Mouse (Mus musculus): ENCODE measurements around the gene Gadd45b.
A peak's percentile ranks its signal among the peaks of the same experiment; 100 is the strongest.

The Gadd45b gene

DNA sequence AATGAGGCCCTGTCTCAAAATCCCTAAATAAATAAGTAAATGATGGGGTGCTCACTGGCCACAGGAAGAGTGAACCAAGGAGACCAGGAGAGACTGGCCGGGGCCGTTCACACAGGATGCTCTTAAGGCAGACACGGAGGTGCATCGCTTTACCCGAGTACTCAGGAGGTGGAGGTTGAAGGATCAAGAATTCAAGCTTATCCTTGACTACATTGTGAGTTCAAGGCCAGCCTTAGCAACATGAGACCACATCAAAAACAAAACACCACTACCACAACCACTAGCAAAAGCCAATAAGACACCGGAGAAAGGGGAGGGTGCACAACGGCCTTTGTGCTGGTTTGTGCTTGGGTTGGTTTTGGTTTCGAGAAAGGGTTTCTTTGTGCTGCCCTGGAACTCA, 26.5 kb downstream of the Gadd45b start:
- DNase-seq (ENCODE audit: low spot score): no peak

DNA sequence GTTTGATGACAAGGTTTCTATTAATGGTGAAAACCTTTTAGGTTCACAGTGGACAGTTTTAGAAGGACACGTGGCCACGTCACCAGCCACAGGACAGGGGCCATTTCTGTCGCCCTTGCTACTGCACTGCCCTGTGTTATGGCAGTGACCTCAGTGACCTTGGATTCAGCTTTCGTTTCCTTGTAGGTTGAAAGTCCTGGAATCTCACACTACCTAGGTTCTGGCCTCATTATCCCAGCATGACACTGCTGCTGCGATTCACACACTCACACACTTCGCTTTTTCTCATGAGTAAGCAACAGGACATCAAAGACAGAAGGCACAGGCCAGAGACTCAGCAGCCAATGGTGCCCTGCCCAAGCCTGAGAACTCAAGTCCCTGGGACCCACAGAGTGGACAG, 27.0 kb downstream of the Gadd45b start:
- DNase-seq (ENCODE audit: low spot score): no peak

DNA sequence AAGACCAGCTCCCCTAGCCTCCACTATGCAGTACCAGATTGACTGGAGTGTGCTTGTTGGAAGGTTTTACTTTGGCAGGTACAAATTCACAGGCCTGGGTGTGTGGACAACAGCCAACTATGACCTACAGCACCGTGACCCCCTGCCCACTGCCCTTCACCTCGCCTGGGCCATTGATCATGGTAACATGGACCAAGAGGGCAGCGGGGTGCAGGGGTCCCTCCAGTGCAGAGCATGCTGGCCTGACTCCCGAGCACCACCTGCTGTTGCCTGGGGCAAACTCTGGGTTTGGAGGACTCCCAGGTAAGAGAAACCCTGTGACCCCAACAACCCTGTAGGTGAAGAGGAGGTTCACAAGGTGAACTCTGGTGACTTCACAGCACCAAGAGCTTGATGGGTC, 27.9 kb downstream of the Gadd45b start:
- DNase-seq (ENCODE audit: low spot score): no peak

- DNase-seq (ENCODE audit: low spot score): no peak
Measured at GRCm38 (mm10) chr10:80958979-80959637, 29.2 kb downstream of the Gadd45b start.

DNA sequence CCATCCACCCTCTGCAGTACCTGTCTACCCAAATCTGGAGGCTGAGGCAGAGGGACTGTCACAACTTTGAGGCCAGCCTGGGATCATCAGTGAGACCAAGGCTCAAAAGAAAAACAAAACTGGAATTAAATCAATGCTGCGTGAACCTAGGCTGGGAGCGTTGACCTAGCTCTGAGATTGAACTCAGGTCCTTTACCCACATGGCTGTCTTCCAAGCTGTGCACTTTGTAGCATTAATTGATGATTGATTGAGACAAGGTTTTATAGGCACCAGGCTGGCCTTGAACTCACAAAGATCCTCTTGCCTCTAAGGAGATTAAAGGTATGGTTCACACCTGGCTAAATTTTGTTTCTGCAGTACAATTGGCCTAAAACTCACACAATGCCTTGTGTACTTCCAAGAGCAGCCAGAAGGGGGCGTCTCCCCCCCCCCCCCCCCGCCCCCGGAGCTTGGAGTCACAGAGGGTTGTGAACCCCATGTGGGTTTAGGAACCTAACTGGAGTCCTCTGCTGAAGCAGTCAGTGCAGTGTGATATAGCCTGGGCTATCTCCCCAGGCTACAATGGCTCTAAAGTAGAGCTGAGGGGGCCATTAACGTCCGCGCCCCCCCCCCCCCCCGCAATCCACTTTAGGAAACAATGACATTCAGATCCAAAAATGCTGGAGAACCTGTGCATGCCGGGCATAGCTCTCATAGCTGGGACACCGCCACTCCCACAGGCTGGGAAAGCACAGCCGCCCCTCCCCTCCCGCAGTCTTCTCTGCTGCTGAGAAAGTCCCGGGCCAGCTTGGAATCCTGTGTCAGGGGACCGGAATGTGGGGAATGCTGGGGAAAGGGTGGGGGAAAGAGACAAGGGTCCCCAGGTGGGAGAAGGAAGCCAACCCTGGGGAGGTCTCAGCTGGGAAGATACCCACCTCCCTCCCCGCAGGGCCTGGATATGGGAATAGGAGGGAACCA, 31.0 kb downstream of the Gadd45b start:
- DNase-seq (ENCODE audit: low spot score): no peak

GRCm38 (mm10) chr10:80962051-80962472, 32.2 kb downstream of the Gadd45b start:
- no peak for DNase-seq (ENCODE audit: low spot score)

GRCm38 (mm10) chr10:80962585-80962984, 32.7 kb downstream of the Gadd45b start:
- no peak for DNase-seq (ENCODE audit: low spot score)

DNA sequence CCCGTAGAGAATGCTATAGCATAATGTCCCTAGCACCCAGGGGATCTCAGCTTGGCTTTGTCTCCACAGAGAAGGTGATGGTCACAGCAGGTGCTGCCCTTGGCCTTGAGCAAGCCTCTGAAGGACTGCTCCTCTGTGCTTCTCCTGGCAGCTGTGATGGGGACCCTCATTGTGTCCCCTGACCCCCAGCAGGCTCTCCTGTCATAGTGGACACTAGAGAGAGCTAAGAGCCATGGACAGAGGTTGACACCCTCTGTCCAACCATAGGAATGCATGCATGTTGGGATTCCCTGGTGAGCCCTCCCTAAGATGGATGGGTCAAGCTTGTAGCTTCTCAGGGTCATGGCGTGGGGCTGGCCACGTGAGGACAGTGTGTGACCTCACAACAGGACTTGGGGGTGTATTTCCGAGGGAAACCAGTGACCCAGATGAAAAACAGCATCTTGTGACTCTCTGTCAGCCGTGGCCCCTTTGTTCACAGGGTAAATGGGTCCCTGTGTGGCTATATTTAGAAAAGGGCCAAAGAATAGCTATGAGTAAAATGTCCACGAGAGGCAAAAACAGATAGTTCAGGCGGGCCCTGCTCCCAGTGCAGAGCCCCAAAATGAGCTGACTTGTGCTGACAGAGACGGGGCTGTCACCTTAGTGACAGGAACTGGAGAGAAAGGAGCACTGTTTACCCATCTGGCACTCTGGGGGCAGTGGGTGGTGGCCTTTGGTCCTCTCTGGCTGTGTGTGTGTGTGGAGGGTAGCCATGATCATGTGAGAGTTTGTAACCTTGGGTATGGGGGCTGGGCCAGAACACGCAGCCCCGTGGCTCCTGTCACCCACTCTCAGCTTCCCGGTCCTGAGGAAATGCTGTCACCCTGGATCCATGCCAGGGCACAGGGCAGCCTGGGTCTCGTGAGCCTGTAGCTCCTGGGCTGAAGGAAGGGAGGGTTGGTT, 33.4 kb downstream of the Gadd45b start:
- no peak for DNase-seq (ENCODE audit: low spot score)

- DNase-seq (ENCODE audit: low spot score): no peak
Measured at GRCm38 (mm10) chr10:80966296-80966695, 36.4 kb downstream of the Gadd45b start.

GRCm38 (mm10) chr10:80967101-80967656, 37.3 kb downstream of the Gadd45b start:
- no peak for DNase-seq (ENCODE audit: low spot score)

- no peak for DNase-seq (ENCODE audit: low spot score)
Measured at GRCm38 (mm10) chr10:80968106-80968505, 38.2 kb downstream of the Gadd45b start.

DNA sequence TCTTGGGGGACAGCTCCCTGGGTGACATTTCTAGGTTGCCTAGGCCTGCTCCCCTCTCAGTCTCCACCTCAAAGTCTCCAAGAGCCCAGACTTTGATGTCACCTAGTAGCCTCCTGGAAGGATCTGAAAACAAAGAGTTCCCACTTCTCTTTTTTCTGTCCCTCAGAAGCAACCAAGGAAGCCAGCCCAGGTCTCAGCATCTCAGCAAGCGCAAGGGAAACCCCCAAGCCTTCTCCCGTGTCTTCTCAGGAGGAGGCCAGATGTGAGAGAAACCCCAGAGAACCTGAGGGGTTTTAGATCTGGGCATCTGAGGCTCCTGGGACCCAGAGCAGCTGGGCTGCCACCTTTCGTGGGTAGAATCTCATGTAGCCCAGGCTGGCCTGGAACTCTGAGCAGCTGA, 39.4 kb downstream of the Gadd45b start:
- no peak for DNase-seq (ENCODE audit: low spot score)

GRCm38 (mm10) chr10:80970159-80970558, 40.3 kb downstream of the Gadd45b start:
- DNase-seq (ENCODE audit: low spot score): no peak

GRCm38 (mm10) chr10:80971533-80971932, 41.7 kb downstream of the Gadd45b start:
- DNase-seq (ENCODE audit: low spot score): no peak

- DNase-seq (ENCODE audit: low spot score): peak; percentile 69
Measured at GRCm38 (mm10) chr10:80972071-80972987, 42.5 kb downstream of the Gadd45b start.

GRCm38 (mm10) chr10:80973722-80974121, 43.8 kb downstream of the Gadd45b start:
- DNase-seq (ENCODE audit: low spot score): no peak

DNA sequence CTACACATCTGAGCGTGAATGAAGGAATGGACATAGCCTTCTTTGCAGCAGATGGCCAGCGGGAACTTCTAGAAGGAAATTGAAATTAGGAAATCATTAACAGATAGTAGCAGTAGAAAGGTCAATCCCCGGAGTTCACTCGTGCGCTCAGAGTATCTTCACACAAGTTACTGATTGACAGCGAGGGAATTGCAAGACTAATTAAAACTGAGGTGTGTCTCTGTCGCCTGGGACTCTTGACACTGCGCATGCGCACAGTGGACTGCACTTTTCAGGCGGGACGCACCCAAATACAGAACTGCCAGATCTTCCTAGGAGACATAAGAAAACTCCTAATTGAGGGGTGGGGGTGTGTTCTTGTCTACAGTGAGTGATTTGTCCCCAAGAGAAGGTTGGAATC, 45.6 kb downstream of the Gadd45b start:
- DNase-seq (ENCODE audit: low spot score): no peak

- DNase-seq (ENCODE audit: low spot score): no peak
Measured at GRCm38 (mm10) chr10:80981564-80982112, 51.8 kb downstream of the Gadd45b start.

Data from ovary, postnatal 14 days (tissue).